Mouse (Mus musculus) mouse embryonic stem cell (cell line): Measurements from ENCODE around the gene Rnf187.

Experiments
- in situ Hi-C, 2 experiments: fragments of 300-500 bp; cut with MboI; formaldehyde crosslinking; loops; 1 replicate in 1 of 2; 3 replicates in 1 of 2; pipeline ENCODE4 v1.14.3; 2019 to 2020; ENCODE audit warnings: low sequenced_read_pairs in 2 of 2, low pct_unique_long_range_greater_than_20kb in 1 of 2, mixed read lengths in 1 of 2; ENCODE audit not compliant: unreplicated experiment in 1 of 2

Gene Rnf187

GRCm38 (mm10) chr11:58916879-58917744 lies 21.6 kb downstream of the Rnf187 start:
- in situ Hi-C loops = no loop called here

- in situ Hi-C loops = no loop called here
These were observed 24.2 kb downstream of the Rnf187 start for GRCm38 (mm10) chr11:58914461-58915028.

GRCm38 (mm10) chr11:58913776-58914175 lies 24.9 kb downstream of the Rnf187 start:
- in situ Hi-C loops = no loop called here

- in situ Hi-C loops = no loop called here
These were observed 33.9 kb downstream of the Rnf187 start for GRCm38 (mm10) chr11:58904838-58905237.

GRCm38 (mm10) chr11:58904410-58904718 lies 34.4 kb downstream of the Rnf187 start:
- in situ Hi-C loops = no loop called here

GRCm38 (mm10) chr11:58903511-58904409 lies 35.0 kb downstream of the Rnf187 start, which contains the start of gene Zfp39:
Zfp39 (minus strand) TSS chr11:58904225.
- in situ Hi-C loops = no loop called here

- in situ Hi-C loops = no loop called here
These were observed 37.6 kb downstream of the Rnf187 start for GRCm38 (mm10) chr11:58901080-58901479.

- in situ Hi-C loops = no loop called here
These were observed 41.2 kb downstream of the Rnf187 start for GRCm38 (mm10) chr11:58897485-58897884.

- in situ Hi-C loops = no loop called here
These were observed 44.3 kb downstream of the Rnf187 start for GRCm38 (mm10) chr11:58894456-58894855.

- in situ Hi-C loops = no loop called here
These were observed 48.2 kb downstream of the Rnf187 start for GRCm38 (mm10) chr11:58890511-58890910.

- in situ Hi-C loops = no loop called here
These were observed 55.0 kb downstream of the Rnf187 start for GRCm38 (mm10) chr11:58883756-58884155.
